Mouse (Mus musculus) testis, adult 2 months (tissue): ENCODE results near the gene Hoxa3. TPM values are rescaled to one million over a fixed set of nuclear protein-coding genes. Genes with fewer than 3 reads are reported as not detected.

Source experiments
- H3K27ac ChIP-seq: fragments of 200-500 bp; 2 replicates; pipeline ENCODE4 v1.5.1; 2012; ENCODE audit warnings: low read depth, low read length; ENCODE audit not compliant: control insufficient read depth, insufficient read depth
- H3K27me3 ChIP-seq: fragments of 200-500 bp; 2 replicates; pipeline ENCODE4 v1.6.1; 2012; ENCODE audit warnings: mild to moderate bottlenecking, low read length, moderate library complexity; ENCODE audit not compliant: control insufficient read depth, insufficient read depth
- H3K36me3 ChIP-seq: fragments of 200-500 bp; 2 replicates; pipeline ENCODE4 v1.6.1; 2012; ENCODE audit warnings: mild to moderate bottlenecking, low read length; ENCODE audit not compliant: control insufficient read depth, insufficient read depth
- H3K4me1 ChIP-seq: fragments of 200-500 bp; 2 replicates; pipeline ENCODE4 v1.6.1; 2012; ENCODE audit warnings: low read length; ENCODE audit not compliant: control insufficient read depth, insufficient read depth
- H3K4me3 ChIP-seq: fragments of 200-500 bp; 2 replicates; pipeline ENCODE4 v1.5.1; 2012; ENCODE audit warnings: low read depth, mild to moderate bottlenecking, low read length, moderate library complexity, mixed read lengths; ENCODE audit not compliant: control insufficient read depth
- CTCF ChIP-seq: fragments of 200-500 bp; IDR thresholded peaks from 2 replicates; pipeline ENCODE4 v1.5.1; 2012; ENCODE audit warnings: low read depth, mild to moderate bottlenecking, inconsistent platforms, low read length, moderate library complexity; ENCODE audit not compliant: control insufficient read depth, insufficient read depth, insufficient replicate concordance
- POLR2A ChIP-seq: fragments of 200-500 bp; IDR thresholded peaks from 2 replicates; pipeline ENCODE4 v1.6.1; 2012; ENCODE audit warnings: low read depth, mild to moderate bottlenecking, inconsistent platforms, low read length, moderate library complexity; ENCODE audit not compliant: control insufficient read depth
- polyA plus RNA-seq: library from polyadenylated mRNA; depleted of rRNA; stranded (reverse); fragments of >200 nt; gene quantifications from 2 replicates; pipeline ENCODE4 v1.2.3, GENCODE M21; 2012

The Hoxa3 gene
- polyA plus RNA-seq, 1 experiment, result 5.8 TPM

DNA sequence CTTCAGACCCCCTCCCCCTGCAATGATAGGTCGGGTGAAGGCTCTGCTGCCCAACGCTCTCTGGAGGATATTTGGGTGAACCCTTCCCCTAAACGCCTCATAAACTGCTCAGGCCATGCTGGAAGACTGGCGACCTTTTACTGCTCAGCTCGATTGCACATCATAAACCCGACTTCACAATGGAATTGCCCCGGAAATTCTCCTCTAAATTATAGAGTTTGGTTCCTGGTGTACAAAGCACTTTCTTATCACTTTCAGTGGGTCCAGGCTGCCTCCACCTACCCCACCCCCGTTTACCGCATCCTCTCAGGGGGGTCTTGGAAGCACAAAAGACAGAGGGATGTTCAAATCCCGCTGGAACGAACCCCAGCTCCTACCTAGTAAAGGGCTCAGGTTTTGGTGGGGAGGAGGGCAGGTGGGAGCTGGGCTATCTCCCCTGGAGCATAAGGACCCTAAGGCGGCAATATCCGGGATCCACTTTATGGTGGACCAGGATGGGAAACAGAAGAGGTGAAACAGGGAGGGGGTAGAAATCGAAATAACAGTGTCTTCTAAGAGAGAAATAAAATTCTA is 5.6 kb upstream of the Hoxa3 start:
- TF ChIP-seq POLR2A, result no peak
- TF ChIP-seq CTCF, result no peak
- Histone ChIP-seq H3K27me3 (peaks cover 9% of the 10 kb centered on the region), H3K4me3 (no peak overlapping the region), H3K4me1 (peaks cover 36% of the 10 kb centered on the region), H3K27ac (no peak overlapping the region), H3K36me3 (no peaks in the 10 kb centered on the region)

DNA sequence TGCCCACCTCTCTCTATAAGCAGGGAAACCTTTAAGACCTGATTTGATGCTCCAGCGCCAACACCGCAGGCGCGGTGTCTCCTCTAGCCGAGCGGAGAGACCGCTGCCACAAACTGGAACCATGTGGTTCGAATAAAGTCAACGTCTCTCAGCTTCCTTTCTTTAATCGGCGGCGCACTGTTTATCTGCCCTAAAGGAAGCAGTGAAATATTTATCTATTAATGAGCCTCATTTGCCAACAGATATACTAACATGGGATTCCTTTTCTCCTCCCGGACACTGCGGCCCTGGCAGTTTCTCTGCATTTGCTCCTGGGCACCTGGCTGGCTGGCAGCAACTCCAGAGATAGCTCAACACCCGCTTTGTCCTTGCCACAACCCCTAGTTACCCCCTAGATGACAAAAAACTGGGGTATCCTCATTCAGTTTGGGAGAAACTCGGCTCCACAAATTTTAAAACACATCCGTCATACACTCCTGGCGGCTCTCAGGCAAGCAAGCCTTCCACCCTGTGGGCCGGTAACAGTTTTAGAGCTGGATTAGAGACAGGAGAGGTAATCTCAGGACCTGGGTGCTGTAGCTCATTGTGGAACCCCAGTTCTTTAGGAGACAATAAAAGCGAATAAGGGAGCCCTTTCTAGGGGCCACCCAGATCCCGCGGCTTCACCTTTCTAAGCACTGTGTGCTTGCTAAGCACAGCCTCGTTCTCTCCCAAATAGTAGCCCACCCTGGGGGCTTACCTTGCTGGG is 4.9 kb upstream of the Hoxa3 start:
- H3K27ac ChIP-seq, result no peak overlapping the region
- H3K36me3 ChIP-seq, result no peaks in the 10 kb centered on the region
- peaks cover 9% of the 10 kb centered on the region for H3K27me3 ChIP-seq
- H3K4me1 ChIP-seq, result peaks cover 36% of the 10 kb centered on the region
- TF ChIP-seq POLR2A (no peak), CTCF (no peak)
- H3K4me3 ChIP-seq, result peak overlapping the region; percentile 49; the same call in 1 of the 2 replicates

DNA sequence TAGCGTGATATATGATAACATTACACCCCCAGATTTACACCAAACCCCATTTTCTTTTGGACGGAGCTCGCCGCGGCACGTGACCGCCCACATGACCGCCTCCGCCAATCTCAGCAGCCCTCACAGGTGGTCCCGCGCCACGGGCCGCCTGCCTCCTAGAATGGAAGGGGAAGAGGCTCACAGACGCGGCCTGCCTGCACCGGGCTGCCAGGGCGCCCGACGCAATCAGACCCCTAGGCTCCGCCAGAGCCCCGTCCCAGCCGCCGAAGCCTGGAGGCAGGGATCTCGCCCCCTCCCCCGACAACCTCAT is 4.3 kb upstream of the Hoxa3 start:
- Histone ChIP-seq H3K4me1 (peaks cover 38% of the 10 kb centered on the region), H3K36me3 (no peaks in the 10 kb centered on the region), H3K27ac (no peak overlapping the region), H3K27me3 (peaks cover 12% of the 10 kb centered on the region), H3K4me3 (peak overlapping the region; percentile 49)
- TF ChIP-seq POLR2A (no peak), CTCF (no peak)

DNA sequence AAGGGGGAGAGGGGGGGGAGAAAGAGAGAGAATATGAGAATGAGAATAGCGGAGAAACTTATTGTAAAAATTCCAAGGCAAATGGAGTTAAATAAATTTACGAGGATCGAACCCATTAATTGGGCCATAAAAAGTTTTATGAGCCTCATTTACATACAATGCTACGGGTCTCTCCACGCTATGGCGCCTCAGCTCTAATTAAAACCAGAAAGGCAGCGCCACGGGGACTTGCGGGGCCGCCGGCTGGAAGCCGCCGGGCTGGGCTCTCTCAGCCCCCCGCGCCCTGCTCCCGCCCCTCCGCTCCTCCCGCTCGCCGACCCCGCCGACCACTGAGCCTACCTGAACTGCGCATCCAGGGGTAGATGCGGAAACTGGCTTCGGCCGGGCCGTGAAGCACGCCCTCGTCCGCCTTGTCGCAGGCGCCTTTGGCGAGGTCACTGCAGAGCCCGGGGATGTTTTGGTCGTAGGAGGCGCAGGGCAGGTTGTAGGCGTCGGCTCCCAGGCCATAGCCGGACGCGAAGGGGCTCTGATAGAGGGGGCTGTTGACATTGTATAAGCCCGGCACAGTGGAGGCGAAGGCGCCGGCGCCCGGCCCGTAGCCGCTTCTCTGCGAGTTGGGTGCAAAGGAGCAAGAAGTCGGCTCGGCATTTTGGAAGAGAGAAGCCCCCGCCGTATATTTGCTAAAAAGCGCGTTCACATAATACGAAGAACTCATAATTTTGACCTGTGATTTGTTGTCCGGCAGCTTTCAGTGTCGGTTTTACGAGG is 3.7 kb upstream of the Hoxa3 start:
- Histone ChIP-seq H3K4me3 (peak overlapping the region; percentile 49), H3K36me3 (no peaks in the 10 kb centered on the region), H3K4me1 (peaks cover 33% of the 10 kb centered on the region), H3K27me3 (peaks cover 12% of the 10 kb centered on the region), H3K27ac (no peak overlapping the region)
- TF ChIP-seq POLR2A, result no peak
- no peak for TF ChIP-seq CTCF

DNA sequence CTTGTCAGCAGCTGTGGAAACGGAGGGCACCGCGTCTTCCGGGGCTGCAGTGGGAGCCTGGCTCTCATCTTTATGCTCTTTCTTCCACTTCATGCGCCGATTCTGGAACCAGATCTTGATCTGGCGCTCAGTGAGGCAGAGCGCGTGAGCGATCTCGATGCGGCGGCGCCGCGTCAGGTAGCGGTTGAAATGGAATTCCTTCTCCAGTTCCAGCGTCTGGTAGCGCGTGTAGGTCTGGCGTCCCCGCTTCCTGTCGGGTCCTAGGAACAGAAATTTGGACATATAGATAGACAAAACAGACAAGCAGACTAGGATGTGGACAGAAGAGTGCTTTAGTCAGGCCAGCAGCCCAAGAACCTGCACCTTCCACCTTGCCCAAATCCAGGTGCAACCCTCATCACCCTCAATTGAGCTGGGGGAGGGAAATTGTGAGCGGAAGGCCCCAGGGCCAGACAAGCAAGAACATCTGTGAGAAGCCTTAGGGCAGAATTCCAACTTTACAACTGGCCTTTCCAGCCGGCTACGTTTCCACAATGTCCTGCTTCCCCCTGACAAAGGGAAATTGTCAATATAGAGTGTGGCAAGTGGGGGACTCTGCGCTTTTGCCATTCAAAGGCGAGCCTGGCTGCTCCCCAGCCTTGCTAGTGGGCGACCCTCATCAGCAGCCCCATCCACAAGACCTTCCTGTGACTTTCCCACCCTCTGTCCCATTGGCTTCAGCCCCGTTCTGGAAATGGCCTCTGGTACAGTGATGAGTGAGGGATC is 2.8 kb upstream of the Hoxa3 start:
- H3K4me3 ChIP-seq, result peak overlapping the region; percentile 66
- H3K4me1 ChIP-seq, result peaks cover 26% of the 10 kb centered on the region
- peaks cover 15% of the 10 kb centered on the region for H3K27me3 ChIP-seq
- TF ChIP-seq POLR2A, result no peak
- no peak for TF ChIP-seq CTCF
- no peaks in the 10 kb centered on the region for H3K36me3 ChIP-seq
- H3K27ac ChIP-seq, result no peak overlapping the region

DNA sequence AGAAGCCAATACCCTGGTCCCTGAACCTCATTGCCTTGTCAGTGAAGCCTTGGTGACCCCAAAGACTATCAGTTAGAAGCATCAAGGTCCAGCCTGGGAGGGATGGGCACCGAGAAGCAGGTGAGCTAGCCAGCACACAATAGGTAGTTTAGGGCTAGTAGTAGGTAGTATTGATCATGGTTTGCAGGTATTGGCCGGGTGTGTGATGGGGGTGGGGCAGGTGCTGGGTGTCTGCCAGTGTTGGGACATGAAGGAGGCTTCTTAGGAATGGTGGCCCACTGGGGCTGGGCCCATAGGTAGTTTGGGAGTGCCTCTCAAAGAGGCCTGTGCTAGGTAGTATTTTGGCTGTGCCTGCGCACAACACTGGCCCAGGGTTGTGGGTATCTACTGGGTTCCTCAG is 1.9 kb upstream of the Hoxa3 start:
- Histone ChIP-seq H3K27me3 (peaks cover 15% of the 10 kb centered on the region), H3K4me1 (peaks cover 26% of the 10 kb centered on the region), H3K27ac (no peak overlapping the region), H3K36me3 (no peaks in the 10 kb centered on the region), H3K4me3 (no peak overlapping the region)
- TF ChIP-seq POLR2A, result no peak
- no peak for TF ChIP-seq CTCF

DNA sequence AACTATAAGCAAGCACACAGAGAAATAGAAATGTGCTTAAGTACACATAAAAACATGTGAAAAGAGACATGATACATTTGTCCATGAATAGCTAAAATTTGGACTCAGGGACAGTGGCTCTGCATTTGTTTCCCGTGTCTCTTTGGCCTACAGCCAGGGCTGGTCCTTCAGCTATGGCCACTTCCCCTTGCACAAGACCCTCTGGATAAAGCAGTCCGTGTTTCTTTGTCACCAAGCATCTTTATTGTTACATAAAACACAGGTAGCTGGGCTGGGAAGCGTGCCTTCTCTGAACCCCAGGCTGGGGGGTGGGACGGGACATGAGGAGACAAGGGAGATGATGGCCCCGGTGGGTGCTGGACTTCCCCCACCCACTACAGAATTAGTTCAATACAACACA is 1.1 kb upstream of the Hoxa3 start:
- Histone ChIP-seq H3K36me3 (no peaks in the 10 kb centered on the region), H3K4me1 (peaks cover 26% of the 10 kb centered on the region), H3K27me3 (peaks cover 16% of the 10 kb centered on the region), H3K27ac (no peak overlapping the region), H3K4me3 (no peak overlapping the region)
- TF ChIP-seq CTCF (no peak), POLR2A (no peak)
